Mouse (Mus musculus) bone marrow, adult 2 months (tissue): Measurements from ENCODE around the gene Clip3. TPM values are rescaled to one million over a fixed set of nuclear protein-coding genes. Genes with fewer than 3 reads are reported as not detected.

Source experiments
- H3K27ac ChIP-seq: fragments of 200-500 bp; 2 replicates; pipeline ENCODE4 v1.5.1; 2012; ENCODE audit warnings: low read depth, mild to moderate bottlenecking, control low read depth, inconsistent platforms, low read length; ENCODE audit not compliant: control insufficient read depth, poor library complexity, insufficient read depth
- H3K4me1 ChIP-seq: fragments of 200-500 bp; 2 replicates; pipeline ENCODE4 v1.6.1; 2011; ENCODE audit warnings: low read length; ENCODE audit not compliant: control insufficient read depth, insufficient read depth
- H3K4me3 ChIP-seq: fragments of 200-500 bp; replicated peaks from 2 replicates; pipeline ENCODE3; 2011; ENCODE audit warnings: mild to moderate bottlenecking, low read depth, low read length, control low read depth; ENCODE audit not compliant: control insufficient read depth
- CTCF ChIP-seq: fragments of 200-500 bp; IDR thresholded peaks from 2 replicates; pipeline ENCODE4 v1.5.1; 2011; ENCODE audit warnings: low read length, control low read depth; ENCODE audit not compliant: control insufficient read depth, insufficient read depth
- POLR2A ChIP-seq: fragments of 200-500 bp; IDR thresholded peaks from 2 replicates; pipeline ENCODE4 v1.6.1; 2011; ENCODE audit warnings: low read depth, mild to moderate bottlenecking, control low read depth, low read length, borderline replicate concordance; ENCODE audit not compliant: control insufficient read depth
- WGBS: fragments of 180-500 bp; shearing (Covaris S2); methylation state at CpG from one replicate; pipeline ENCODE4 v1.1.7; 2018; 5-methylcytosine and 5-hydroxymethylcytosine counted together
- polyA plus RNA-seq: library from polyadenylated mRNA; stranded (reverse); fragments of >200 nt; gene quantifications from 2 replicates; pipeline ENCODE4 v1.2.4, GENCODE M21; 2011; ENCODE audit warnings: low replicate concordance; ENCODE audit not compliant: missing spikeins, insufficient read depth, insufficient read length

Clip3 gene
- polyA plus RNA-seq, 1 experiment: 3.5 TPM

DNA sequence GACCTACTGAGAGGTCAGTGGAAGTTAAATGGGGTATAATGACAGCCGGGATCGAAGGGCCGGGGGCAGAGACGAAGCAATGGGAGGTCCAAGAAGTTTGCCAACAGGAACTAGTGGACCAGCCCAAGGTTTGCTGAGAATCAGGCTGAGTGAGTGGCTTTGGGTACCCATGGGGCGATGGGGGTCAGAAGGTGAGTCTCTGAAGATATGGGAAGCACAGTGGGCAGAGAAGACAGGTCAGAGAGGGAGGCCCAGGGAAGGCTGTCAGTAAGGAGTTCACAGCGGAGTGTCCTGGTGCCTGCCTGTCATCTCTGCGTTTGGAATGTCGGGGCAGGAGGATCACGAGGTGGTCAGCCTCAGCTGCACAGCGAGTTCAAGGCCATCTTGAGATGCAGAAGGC is 36.9 kb downstream of the Clip3 start:
- H3K4me1 ChIP-seq: no peaks in the 10 kb centered on the region; the same call in 1 of the 2 replicates
- no peak overlapping the region for H3K27ac ChIP-seq
- TF ChIP-seq POLR2A (no peak), CTCF (no peak)
- H3K4me3 ChIP-seq: no peak overlapping the region
- WGBS: 78% methylated on average over 10 of the region's 10 CpGs

DNA sequence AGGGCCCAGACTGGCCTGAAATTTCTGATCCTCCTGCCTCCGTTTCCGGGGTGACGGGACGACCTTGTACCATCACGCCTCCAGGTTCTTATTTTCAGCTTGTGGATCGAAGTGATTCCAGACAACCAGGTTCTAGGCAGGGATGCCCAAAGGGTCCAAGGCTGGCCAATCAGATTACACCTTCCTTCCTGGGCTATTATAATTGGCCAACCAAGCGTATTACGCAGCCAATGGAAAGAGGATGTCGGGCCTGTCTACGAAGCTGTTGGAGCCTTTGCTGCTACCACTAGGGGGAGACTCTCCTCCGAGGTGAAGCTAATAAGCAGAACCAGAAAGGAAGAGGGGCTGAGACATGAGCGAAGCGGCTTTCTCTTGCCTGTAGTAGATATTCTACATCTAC is 40.4 kb downstream of the Clip3 start:
- WGBS: 11% methylated on average over 13 of the region's 13 CpGs
- peak; percentile 86 for TF ChIP-seq CTCF
- no peak for TF ChIP-seq POLR2A
- Histone ChIP-seq H3K4me1 (no peaks in the 10 kb centered on the region; the same call in 1 of the 2 replicates), H3K27ac (no peak overlapping the region), H3K4me3 (no peak overlapping the region)

DNA sequence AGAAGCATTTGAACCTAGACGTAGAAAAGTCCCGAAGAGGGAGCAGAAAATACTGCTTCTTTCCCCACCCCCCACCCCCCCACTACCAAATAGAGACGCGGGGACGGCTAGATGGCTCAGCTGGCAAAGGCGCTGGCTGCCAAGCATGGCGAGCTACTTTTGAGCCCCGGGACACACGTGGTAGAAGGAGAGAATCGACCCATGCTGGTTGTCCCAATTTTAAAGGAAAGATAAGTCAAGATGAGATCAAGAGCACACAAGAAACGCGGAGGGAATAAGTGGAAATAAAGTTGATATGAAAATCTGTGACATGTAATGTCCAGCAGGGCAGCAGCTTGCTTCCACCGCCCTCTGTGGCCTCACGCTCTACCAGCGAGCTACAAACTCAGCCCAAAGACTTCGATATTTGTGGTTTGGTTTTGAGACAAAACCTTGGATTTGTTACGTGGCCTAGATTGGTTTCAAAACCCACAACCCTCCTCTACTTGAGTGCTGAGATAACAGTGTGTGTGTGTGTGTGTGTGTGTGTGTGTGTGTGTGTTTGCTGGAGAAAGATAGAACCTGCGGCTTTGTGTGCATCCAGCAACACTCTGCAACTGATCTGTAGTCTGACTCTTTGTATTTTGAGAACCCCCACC is 41.2 kb downstream of the Clip3 start:
- H3K27ac ChIP-seq: no peak overlapping the region
- TF ChIP-seq POLR2A (no peak), CTCF (no peak)
- WGBS: 37% methylated on average over 18 of the region's 18 CpGs
- H3K4me3 ChIP-seq: no peak overlapping the region
- no peaks in the 10 kb centered on the region; the same call in 1 of the 2 replicates for H3K4me1 ChIP-seq

DNA sequence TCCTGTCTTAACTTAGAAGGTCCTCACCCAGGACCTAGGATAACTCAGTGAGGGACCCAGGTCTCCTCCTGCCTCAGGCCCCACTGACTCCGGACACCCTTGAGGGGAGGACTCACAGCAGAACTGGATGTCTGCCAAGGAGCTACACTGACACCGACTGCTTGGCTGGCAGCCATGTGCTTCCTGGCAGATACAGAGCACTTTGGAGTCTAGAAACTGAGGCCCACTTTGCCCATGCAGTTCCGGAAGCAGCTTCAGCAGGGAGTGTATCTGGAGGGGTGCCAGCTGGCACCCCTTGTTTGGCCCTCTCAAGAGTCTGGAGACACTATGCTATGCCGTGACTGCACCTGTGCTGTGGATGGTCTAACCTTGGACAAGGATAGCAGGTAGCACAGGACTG is 41.9 kb downstream of the Clip3 start:
- Histone ChIP-seq H3K27ac (no peak overlapping the region), H3K4me1 (no peaks in the 10 kb centered on the region; the same call in 1 of the 2 replicates), H3K4me3 (no peak overlapping the region)
- TF ChIP-seq POLR2A (no peak), CTCF (no peak)
- WGBS: 1% methylated on average over 4 of the region's 4 CpGs

DNA sequence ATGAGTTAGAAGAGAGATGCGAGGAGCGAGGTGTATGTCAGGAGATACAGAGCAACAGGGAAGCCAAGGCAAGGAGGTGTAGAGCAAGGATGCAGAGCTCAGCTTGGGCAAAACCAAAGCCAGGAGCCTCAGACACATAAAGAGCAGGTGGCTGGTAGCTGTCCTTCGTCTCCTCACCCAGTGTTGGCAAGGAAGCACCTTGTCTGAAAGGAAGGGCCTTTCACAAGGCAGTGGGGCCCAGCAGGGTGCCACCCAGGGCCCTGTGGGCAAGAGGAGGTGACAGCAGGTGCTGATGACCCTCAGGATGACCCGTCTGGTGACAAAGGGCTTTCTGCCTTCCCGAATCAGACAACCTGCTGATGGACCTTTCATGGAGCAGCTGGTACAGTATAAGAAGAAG is 43.0 kb downstream of the Clip3 start:
- Histone ChIP-seq H3K27ac (no peak overlapping the region), H3K4me3 (no peak overlapping the region), H3K4me1 (no peaks in the 10 kb centered on the region; the same call in 1 of the 2 replicates)
- TF ChIP-seq POLR2A (no peak), CTCF (no peak)
- WGBS: 73% methylated on average over 5 of the region's 5 CpGs

DNA sequence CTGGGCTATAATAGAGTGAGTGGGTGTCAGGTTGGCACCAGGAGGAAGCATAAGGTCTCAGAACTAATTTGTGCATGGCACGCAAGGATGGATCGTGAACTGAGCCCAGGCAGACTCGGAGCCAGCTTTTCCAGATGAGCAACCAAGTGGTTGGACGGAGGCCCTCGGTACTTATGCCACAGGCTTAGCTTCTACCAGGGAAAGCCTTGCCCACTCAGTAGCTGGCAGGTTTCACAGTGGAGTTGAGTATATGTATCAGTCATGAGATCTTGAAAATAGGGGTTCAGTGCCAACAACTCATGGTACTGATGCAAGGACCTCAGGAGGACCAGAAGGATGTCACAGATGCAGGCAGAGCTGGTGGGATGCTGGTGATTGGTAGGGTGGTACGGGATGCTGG is 44.2 kb downstream of the Clip3 start:
- WGBS: 84% methylated on average over 6 of the region's 6 CpGs
- Histone ChIP-seq H3K27ac (no peak overlapping the region), H3K4me1 (no peaks in the 10 kb centered on the region; the same call in 1 of the 2 replicates), H3K4me3 (no peak overlapping the region)
- TF ChIP-seq POLR2A: no peak
- no peak for TF ChIP-seq CTCF

DNA sequence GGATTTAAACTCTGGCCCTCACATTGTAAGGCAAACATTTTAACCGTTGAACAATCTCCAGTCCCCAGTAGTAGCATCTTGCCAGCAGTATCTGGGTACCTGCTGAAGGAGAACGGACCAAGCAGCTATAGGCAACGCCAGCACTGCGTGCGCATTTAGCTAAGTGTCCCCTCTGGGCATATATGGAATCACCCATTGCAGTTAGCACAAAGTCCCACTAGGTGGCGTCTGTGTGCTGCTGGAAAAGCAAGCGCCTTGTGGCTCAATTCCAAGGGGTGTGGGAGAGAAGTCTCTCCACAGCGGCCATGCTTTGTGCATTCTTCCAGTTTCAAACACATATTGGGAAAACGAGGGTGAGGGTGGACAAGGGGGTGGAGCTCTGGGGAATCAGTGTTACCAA is 44.9 kb downstream of the Clip3 start:
- Histone ChIP-seq H3K27ac (no peak overlapping the region), H3K4me1 (no peaks in the 10 kb centered on the region; the same call in 1 of the 2 replicates), H3K4me3 (no peak overlapping the region)
- 2% methylated on average over 9 of the region's 9 CpGs for WGBS
- TF ChIP-seq POLR2A (no peak), CTCF (peak; percentile 63)

DNA sequence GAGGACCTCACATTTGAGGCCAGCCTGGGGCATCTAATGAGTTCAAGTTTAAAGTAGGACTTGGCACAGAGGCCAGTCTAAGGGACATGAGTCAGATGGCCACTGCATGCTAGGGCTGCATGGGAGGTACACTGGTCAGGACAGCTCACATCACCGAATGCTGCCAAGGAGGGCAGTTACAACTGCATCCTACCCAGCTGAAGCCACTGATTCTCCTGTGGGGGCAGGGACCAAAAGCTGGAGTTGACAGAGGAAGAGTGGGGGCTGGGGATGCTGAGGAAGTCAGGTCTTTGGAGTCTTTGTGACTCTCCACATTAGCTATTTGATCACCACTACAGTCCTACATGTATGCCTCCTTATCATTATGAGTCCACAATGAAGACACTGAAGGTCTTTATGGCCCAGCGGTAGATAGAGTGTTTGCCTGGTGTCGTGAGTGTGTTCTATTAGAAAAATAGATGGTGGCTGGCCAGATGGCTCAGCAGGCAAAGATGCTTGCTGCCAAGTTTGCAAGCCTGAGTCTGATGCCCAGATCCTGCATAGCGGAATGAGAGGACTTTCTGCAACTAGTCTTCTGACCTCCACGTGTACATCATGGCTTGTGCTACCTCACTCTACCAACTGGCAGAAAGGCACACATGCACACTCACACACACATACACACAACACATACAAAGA is 48.0 kb downstream of the Clip3 start:
- H3K4me3 ChIP-seq: no peak overlapping the region
- TF ChIP-seq CTCF (no peak), POLR2A (no peak)
- H3K27ac ChIP-seq: no peak overlapping the region
- H3K4me1 ChIP-seq: no peaks in the 10 kb centered on the region; the same call in none of the 2 replicates
- WGBS: 72% methylated on average over 5 of the region's 5 CpGs
